Comparison of ENCODE assay signal across 15 mouse cellular contexts in the genomic region with DNA sequence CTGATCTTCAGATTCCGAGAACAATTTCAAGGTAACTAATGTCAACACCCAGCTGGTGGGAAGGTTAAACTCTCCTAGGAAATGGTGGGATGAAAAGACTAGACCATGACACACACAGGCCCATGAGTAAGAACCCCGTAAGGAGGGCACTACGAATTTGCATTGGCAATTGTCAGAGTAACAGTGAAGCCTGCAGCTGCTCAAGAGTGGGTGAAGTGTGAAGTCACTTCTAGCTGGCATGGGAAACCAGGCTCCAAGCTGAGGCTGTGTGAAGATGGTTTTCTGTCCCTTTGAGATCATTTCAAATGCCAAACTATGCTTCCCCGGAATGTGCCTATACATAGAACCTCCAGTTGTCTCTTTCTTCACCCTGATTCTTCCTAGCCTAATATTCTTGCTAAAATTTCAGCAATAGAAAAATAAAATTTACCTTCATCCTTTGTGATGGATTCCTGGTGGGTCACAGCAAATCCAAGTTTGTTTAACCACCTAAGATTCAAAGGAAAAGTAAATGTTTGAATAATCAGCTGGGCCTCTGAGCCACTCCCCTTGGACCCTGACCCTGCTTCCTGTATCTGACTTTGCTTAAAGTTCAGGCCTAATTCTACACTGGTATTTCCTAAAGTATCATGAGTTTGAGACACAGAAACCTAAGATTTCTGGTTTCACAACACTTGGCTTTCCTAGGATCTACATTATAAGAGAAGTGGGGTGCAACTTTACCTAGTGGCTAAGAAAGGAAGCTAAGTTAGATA.
DNase-seq lines count a peak whose midpoint lies in the region; ATAC-seq and TF ChIP-seq lines count a peak whose summit lies in the region.
"Had no signal": no experiment of that assay in that cellular context is flagged by ENCODE, and none has a peak within 500 bp of the region (broad histone marks: within the 10 kb centered on the region; RNA-seq: fewer than 3 reads in every experiment).

No protein-coding gene starts in this region.

- no peak overlapping the region for H3K4me3 ChIP-seq in intestine, embryonic 15.5 days (replicated peaks)
- no peak overlapping the region for H3K4me3 ChIP-seq in intestine, postnatal 0 days (ENCODE audit: low read depth, low read length)
- no peak overlapping the region for H3K4me3 ChIP-seq in CH12.LX (replicated peaks in 1 of 3; ENCODE audit: low read depth in 2 of 3, low read length in 2 of 3, poor library complexity in 1 of 3)
- H3K4me3 ChIP-seq: erythroblast, embryonic 14.5 days; heart, adult 2 months; lung, embryonic 15.5 days had no signal

- TF ChIP-seq EP300 in CH12.LX (IDR thresholded peaks at IDR 0.05; ENCODE audit: low read length): no peak

- dilution Hi-C loops in CH12.LX (cut with MboI; ENCODE audit: extremely low pct_ligation_motif_present, extremely low pct_unique_long_range_greater_than_20kb, low sequenced_read_pairs): no loop called here

- H3K27ac ChIP-seq in intestine, embryonic 15.5 days: no peak overlapping the region
- no peak overlapping the region for H3K27ac ChIP-seq in intestine, postnatal 0 days (ENCODE audit: low read depth, low read length)
- H3K27ac ChIP-seq in CH12.LX (ENCODE audit: insufficient read depth, low read depth): no peak overlapping the region
- H3K27ac ChIP-seq: heart, adult 2 months; hindbrain, postnatal 0 days; kidney, postnatal 0 days; lung, embryonic 15.5 days had no signal

- no peak for TF ChIP-seq RAD21 in CH12.LX (IDR thresholded peaks at IDR 0.05; ENCODE audit: low read depth, low read length)

- no peak overlapping the region for H3K4me2 ChIP-seq in intestine, embryonic 15.5 days (replicated peaks)
- no peak overlapping the region for H3K4me2 ChIP-seq in intestine, postnatal 0 days (replicated peaks; ENCODE audit: low read depth)
- H3K4me2 ChIP-seq in CH12.LX (ENCODE audit: insufficient read depth, low read depth, poor library complexity, severe bottlenecking): no peak overlapping the region
- H3K4me2 ChIP-seq: lung, embryonic 15.5 days had no signal

- peak; percentile 12 for DNase-seq in CH12.LX (ENCODE audit: extremely low read depth)
- DNase-seq in left cerebral cortex, adult 18-20 months (ENCODE audit: low spot score in 2 of 2): peak; percentile 75 to 84
- peak; percentile 57 to 79 for DNase-seq in right cerebral cortex, postnatal 10 days (ENCODE audit: low spot score in 2 of 2)
- DNase-seq in heart, adult 9 months (ENCODE audit: low spot score in 2 of 2): no peak
- no peak for DNase-seq in heart, adult 8-10 months (ENCODE audit: low spot score)
- DNase-seq: adrenal gland, adult 2 months; cerebellum, adult 9-11 months; heart, adult 2 months had no signal

- H3K9ac ChIP-seq in intestine, embryonic 15.5 days: no peak overlapping the region
- H3K9ac ChIP-seq in intestine, postnatal 0 days (ENCODE audit: low read depth, low read length): no peak overlapping the region
- H3K9ac ChIP-seq in CH12.LX (ENCODE audit: insufficient read depth, low read depth): no peak overlapping the region
- H3K9ac ChIP-seq: lung, embryonic 15.5 days had no signal

- no peak for TF ChIP-seq CTCF in intestine, postnatal 0 days (IDR thresholded peaks at IDR 0.05; ENCODE audit: low read depth)
- TF ChIP-seq CTCF in CH12.LX (conservative IDR thresholded peaks at IDR 0.05 in 1 of 2, IDR thresholded peaks at IDR 0.05 in 1 of 2; ENCODE audit: low read depth in 2 of 2, low read length in 2 of 2): no peak

- H3K9me3 ChIP-seq in intestine, embryonic 15.5 days: no peaks in the 10 kb centered on the region
- H3K9me3 ChIP-seq in intestine, postnatal 0 days (ENCODE audit: control insufficient read depth): no peaks in the 10 kb centered on the region
- no peaks in the 10 kb centered on the region for H3K9me3 ChIP-seq in CH12.LX (replicated peaks; ENCODE audit: low read length)
- H3K9me3 ChIP-seq: lung, embryonic 15.5 days had no signal

- 82% methylated on average over 4 of the region's 4 CpGs for WGBS in intestine, embryonic 15.5 days
- 86% methylated on average over 4 of the region's 4 CpGs for WGBS in intestine, postnatal 0 days

- peak; percentile 78; the same call in 1 of the 2 replicates for ATAC-seq in intestine, embryonic 15.5 days
- ATAC-seq in intestine, postnatal 0 days: no peak; the same call in 1 of the 2 replicates
- no peak for ATAC-seq in inflammation-experienced regulatory T-cells, adult 6 months
- ATAC-seq: hindbrain, postnatal 0 days had no signal

- H3K4me1 ChIP-seq in intestine, embryonic 15.5 days (replicated peaks): no peaks in the 10 kb centered on the region
- H3K4me1 ChIP-seq in intestine, postnatal 0 days (replicated peaks; ENCODE audit: control insufficient read depth, insufficient read depth, low read length): no peaks in the 10 kb centered on the region
- H3K4me1 ChIP-seq in CH12.LX (ENCODE audit: control insufficient read depth in 1 of 2, insufficient read depth in 2 of 2): peaks cover 0 to 33% of the 10 kb centered on the region in 2 experiments; a peak in 2 of 4 replicates
- H3K4me1 ChIP-seq: lung, embryonic 15.5 days had no signal

- in situ Hi-C loops in CH12.LX (cut with MboI; ENCODE audit: low pct_ligation_motif_present, low pct_unique_long_range_greater_than_20kb, low sequenced_read_pairs): no loop called here

- no peaks in the 10 kb centered on the region for H3K79me2 ChIP-seq in CH12.LX (replicated peaks; ENCODE audit: control insufficient read depth, extremely low read depth, insufficient read depth, poor library complexity, severe bottlenecking)

- H3K36me3 ChIP-seq in intestine, embryonic 15.5 days: no peaks in the 10 kb centered on the region
- no peaks in the 10 kb centered on the region for H3K36me3 ChIP-seq in intestine, postnatal 0 days (ENCODE audit: control insufficient read depth, insufficient read depth)
- H3K36me3 ChIP-seq in CH12.LX (replicated peaks in 1 of 2; ENCODE audit: control insufficient read depth in 1 of 2, insufficient read depth in 1 of 2, low read length in 1 of 2): no peaks in the 10 kb centered on the region
- H3K36me3 ChIP-seq: lung, embryonic 15.5 days had no signal

- no peak for TF ChIP-seq POLR2A in CH12.LX (IDR thresholded peaks at IDR 0.05; ENCODE audit: low read depth, low read length)

- H3K27me3 ChIP-seq in intestine, embryonic 15.5 days (replicated peaks): no peaks in the 10 kb centered on the region
- no peaks in the 10 kb centered on the region for H3K27me3 ChIP-seq in intestine, postnatal 0 days (replicated peaks; ENCODE audit: control insufficient read depth, insufficient read depth, low read length)
- no peaks in the 10 kb centered on the region for H3K27me3 ChIP-seq in CH12.LX (replicated peaks)
- H3K27me3 ChIP-seq: lung, embryonic 15.5 days had no signal

TF ChIP-seq in CH12.LX, 34 proteins besides CTCF, POLR2A, EP300 and RAD21:
- TF ChIP-seq ETS1 (conservative IDR thresholded peaks at IDR 0.05; ENCODE audit: low read depth, low read length) (no peak), ZC3H11A (IDR thresholded peaks at IDR 0.05; ENCODE audit: low read depth, low read length) (no peak), MAX (IDR thresholded peaks at IDR 0.05; ENCODE audit: low read length) (no peak), TBP (conservative IDR thresholded peaks at IDR 0.05; ENCODE audit: low read depth, low read length) (no peak), ZKSCAN1 (IDR thresholded peaks at IDR 0.05; ENCODE audit: borderline replicate concordance, low read depth, low read length) (no peak), ELF1 (IDR thresholded peaks at IDR 0.05; ENCODE audit: low read depth, low read length) (no peak)
TF ChIP-seq in CH12.LX: peak in this region for 0.

Comparison
In these comparisons a context has a peak if more than half of its experiments do, and no peak if none do; other contexts are left out.
1. DNase-seq: peak in CH12.LX (single experiment), left cerebral cortex, adult 18-20 months (2 of 2) and right cerebral cortex, postnatal 10 days (2 of 2); none in heart, adult 9 months (0 of 2) and heart, adult 8-10 months (single experiment).